Mouse (Mus musculus): ENCODE results near the gene Porcn. TPM values are rescaled to one million over a fixed set of nuclear protein-coding genes. Genes with fewer than 3 reads are reported as not detected.

The Porcn gene
- 0.10 TPM for polyA plus RNA-seq (2017; shearing (Covaris generic))

GRCm38 (mm10) chrX:8206015-8206693 is at the start of gene Porcn:
Gene Porcn (minus strand): TSS chrX:8206525.

GRCm38 (mm10) chrX:8252334-8253285 is 46.3 kb upstream of the Porcn start, which contains the start of gene Ftsj1:
Gene Ftsj1 (minus strand): TSS chrX:8252406.

GRCm38 (mm10) chrX:8193419-8193723 is 13.0 kb downstream of the Porcn start, which contains the start of gene Ebp:
Gene Ebp (minus strand): TSS chrX:8193512.

GRCm38 (mm10) chrX:8175504-8176385 is 30.6 kb downstream of the Porcn start, which contains the start of gene Tbc1d25:
Gene Tbc1d25 (minus strand): TSS chrX:8176181.

GRCm38 (mm10) chrX:8145153-8145991 is 61.0 kb downstream of the Porcn start, which contains the start of gene Rbm3:
Gene Rbm3 (minus strand): TSS chrX:8145880.

Other genes with a start within 250 kb of the Porcn start
- 58.7 TPM for gene Gata1, start 228.5 kb downstream of the Porcn start, polyA plus RNA-seq (2017; shearing (Covaris generic))
- not detected for gene Glod5, start 188.0 kb downstream of the Porcn start, polyA plus RNA-seq (2017; shearing (Covaris generic))
- 28.1 TPM for gene Suv39h1, start 131.8 kb downstream of the Porcn start, polyA plus RNA-seq (2017; shearing (Covaris generic))
- 97.9 TPM for gene Was, start 116.0 kb downstream of the Porcn start, polyA plus RNA-seq (2017; shearing (Covaris generic))
- 21.2 TPM for gene Wdr13, start 73.6 kb downstream of the Porcn start, polyA plus RNA-seq (2017; shearing (Covaris generic))
- 638 TPM for gene Rbm3, start 60.6 kb downstream of the Porcn start, polyA plus RNA-seq (2017; shearing (Covaris generic))
- 17.5 TPM for gene Tbc1d25, start 30.3 kb downstream of the Porcn start, polyA plus RNA-seq (2017; shearing (Covaris generic))
- 125 TPM for gene Ebp, start 13.0 kb downstream of the Porcn start, polyA plus RNA-seq (2017; shearing (Covaris generic))
- gene Ftsj1, start 45.9 kb upstream of the Porcn start, polyA plus RNA-seq (2017; shearing (Covaris generic)), result 23.1 TPM
- gene Slc38a5, start 64.6 kb upstream of the Porcn start, polyA plus RNA-seq (2017; shearing (Covaris generic)), result not detected
- gene Ssxb10, start 120.9 kb upstream of the Porcn start, polyA plus RNA-seq (2017; shearing (Covaris generic)), result not detected
- gene Ssxb9, start 160.5 kb upstream of the Porcn start, polyA plus RNA-seq (2017; shearing (Covaris generic)), result not detected
- gene Ssxb1, start 206.8 kb upstream of the Porcn start, polyA plus RNA-seq (2017; shearing (Covaris generic)), result not detected

All from CD4-positive, CD25-positive, alpha-beta regulatory T cell (primary cell).